Mouse (Mus musculus): Measurements from ENCODE around the gene Cox6b1. TPM values are rescaled to one million over a fixed set of nuclear protein-coding genes. Genes with fewer than 3 reads are reported as not detected.

The Cox6b1 gene
- 944 and 1,056 TPM in 2 replicates for polyA plus RNA-seq (2015; fragmentation: Nextera tagmentation; extraction: Ambion mirVana)

GRCm38 (mm10) chr7:30625530-30626384 lies at the start of gene Cox6b1:
Gene Cox6b1 (minus strand): TSS chr7:30626151.
- H3K9me3 ChIP-seq (replicated peaks): no peaks in the 10 kb centered on the region
- H3K27me3 ChIP-seq: peaks cover 24% of the 10 kb centered on the region
- H3K4me1 ChIP-seq: peaks cover 13% of the 10 kb centered on the region
- H3K27ac ChIP-seq: no peak within 1 kb of the TSS
- peak; percentile 93 for ATAC-seq
- H3K9ac ChIP-seq: peak within 1 kb of the TSS; percentile 88
- peak within 1 kb of the TSS; percentile 92 for H3K4me2 ChIP-seq
- H3K36me3 ChIP-seq (ENCODE audit: poor library complexity, severe bottlenecking): peaks cover 33% of the 10 kb centered on the region
- H3K4me3 ChIP-seq: peak within 1 kb of the TSS; percentile 71
- 2% methylated on average over 44 of the region's 44 CpGs for WGBS

- Histone ChIP-seq H3K27me3 (peaks cover 6% of the 10 kb centered on the region; the same call in 1 of the 2 replicates), H3K9me3 (replicated peaks) (no peaks in the 10 kb centered on the region), H3K4me2 (no peak within 1 kb of the TSS), H3K4me1 (no peaks in the 10 kb centered on the region), H3K27ac (no peak within 1 kb of the TSS), H3K4me3 (no peak within 1 kb of the TSS), H3K9ac (no peak within 1 kb of the TSS), H3K36me3 (ENCODE audit: poor library complexity, severe bottlenecking) (no peaks in the 10 kb centered on the region)
- ATAC-seq: no peak
- WGBS: 74% methylated on average over 9 of the region's 9 CpGs
Observed at GRCm38 (mm10) chr7:30671480-30671879, 45.5 kb upstream of the Cox6b1 start, which contains the start of gene Pmis2. Gene Pmis2 (minus strand): TSS chr7:30671605.

- no peak for ATAC-seq
- Histone ChIP-seq H3K36me3 (ENCODE audit: poor library complexity, severe bottlenecking) (no peaks in the 10 kb centered on the region), H3K9ac (no peak overlapping the region), H3K27ac (no peak overlapping the region), H3K4me1 (peaks cover 9% of the 10 kb centered on the region), H3K9me3 (replicated peaks) (no peaks in the 10 kb centered on the region), H3K4me2 (no peak overlapping the region), H3K27me3 (peaks cover 6% of the 10 kb centered on the region; the same call in 1 of the 2 replicates), H3K4me3 (no peak overlapping the region)
- WGBS: 47% methylated on average over 3 of the region's 3 CpGs
Observed at GRCm38 (mm10) chr7:30669229-30669628, 43.3 kb upstream of the Cox6b1 start.

- Histone ChIP-seq H3K4me2 (peak overlapping the region; percentile 80), H3K4me3 (peak overlapping the region; percentile 59), H3K4me1 (peaks cover 10% of the 10 kb centered on the region), H3K36me3 (ENCODE audit: poor library complexity, severe bottlenecking) (peaks cover 26% of the 10 kb centered on the region), H3K27ac (no peak overlapping the region), H3K9me3 (replicated peaks) (no peaks in the 10 kb centered on the region), H3K9ac (peak overlapping the region; percentile 71), H3K27me3 (peaks cover 6% of the 10 kb centered on the region; the same call in 1 of the 2 replicates)
- 9% methylated on average over 11 of the region's 11 CpGs for WGBS
- ATAC-seq: peak; percentile 73
Observed at GRCm38 (mm10) chr7:30665321-30665720, 39.4 kb upstream of the Cox6b1 start.

- Histone ChIP-seq H3K27ac (0 out of 2 replicates have a peak within 1 kb of the TSS, but pooled peaks have one; percentile 8), H3K4me1 (peaks cover 10% of the 10 kb centered on the region), H3K27me3 (peaks cover 6% of the 10 kb centered on the region; the same call in 1 of the 2 replicates), H3K4me2 (peak within 1 kb of the TSS; percentile 80), H3K9ac (peak within 1 kb of the TSS; percentile 71), H3K9me3 (replicated peaks) (no peaks in the 10 kb centered on the region), H3K36me3 (ENCODE audit: poor library complexity, severe bottlenecking) (peaks cover 33% of the 10 kb centered on the region), H3K4me3 (peak within 1 kb of the TSS; percentile 59)
- under 1% methylated on average over 34 of the region's 34 CpGs for WGBS
- peak; percentile 97 for ATAC-seq
Observed at GRCm38 (mm10) chr7:30664529-30665200, 38.7 kb upstream of the Cox6b1 start, which contains the start of gene Haus5. Gene Haus5 (minus strand): TSS chr7:30664994.

GRCm38 (mm10) chr7:30649591-30650540 lies 23.9 kb upstream of the Cox6b1 start, which contains the start of gene Rbm42:
Gene Rbm42 (minus strand): TSS chr7:30650317.
- H3K9me3 ChIP-seq (replicated peaks): no peaks in the 10 kb centered on the region
- WGBS: 1% methylated on average over 59 of the region's 59 CpGs
- 0 out of 2 replicates have a peak within 1 kb of the TSS, but pooled peaks have one; percentile 52 for H3K27ac ChIP-seq
- peaks cover 71% of the 10 kb centered on the region for H3K36me3 ChIP-seq (ENCODE audit: poor library complexity, severe bottlenecking)
- peak; percentile 100 for ATAC-seq
- H3K4me3 ChIP-seq: peak within 1 kb of the TSS; percentile 75
- no peaks in the 10 kb centered on the region for H3K27me3 ChIP-seq
- peak within 1 kb of the TSS; percentile 90 for H3K9ac ChIP-seq
- H3K4me1 ChIP-seq: peaks cover 16% of the 10 kb centered on the region
- peak within 1 kb of the TSS; percentile 94 for H3K4me2 ChIP-seq

GRCm38 (mm10) chr7:30639083-30639482 lies 13.1 kb upstream of the Cox6b1 start:
- H3K36me3 ChIP-seq (ENCODE audit: poor library complexity, severe bottlenecking): peaks cover 47% of the 10 kb centered on the region
- peaks cover 50% of the 10 kb centered on the region for H3K27me3 ChIP-seq
- H3K4me1 ChIP-seq: peaks cover 4% of the 10 kb centered on the region; the same call in 1 of the 2 replicates
- H3K9ac ChIP-seq: no peak overlapping the region
- ATAC-seq: no peak
- H3K4me2 ChIP-seq: no peak overlapping the region
- no peak overlapping the region for H3K27ac ChIP-seq
- no peaks in the 10 kb centered on the region for H3K9me3 ChIP-seq (replicated peaks)
- no peak overlapping the region for H3K4me3 ChIP-seq
- 25% methylated on average over 4 of the region's 4 CpGs for WGBS

- WGBS: 28% methylated on average over 11 of the region's 11 CpGs
- no peak overlapping the region for H3K9ac ChIP-seq
- H3K27ac ChIP-seq: no peak overlapping the region
- H3K4me1 ChIP-seq: peaks cover 4% of the 10 kb centered on the region; the same call in 1 of the 2 replicates
- peaks cover 76% of the 10 kb centered on the region for H3K27me3 ChIP-seq
- ATAC-seq: no peak
- H3K4me3 ChIP-seq: no peak overlapping the region
- H3K4me2 ChIP-seq: no peak overlapping the region
- no peaks in the 10 kb centered on the region for H3K9me3 ChIP-seq (replicated peaks)
- peaks cover 20% of the 10 kb centered on the region for H3K36me3 ChIP-seq (ENCODE audit: poor library complexity, severe bottlenecking)
Observed at GRCm38 (mm10) chr7:30636395-30636794, 10.4 kb upstream of the Cox6b1 start.

- no peaks in the 10 kb centered on the region for H3K9me3 ChIP-seq (replicated peaks)
- H3K4me2 ChIP-seq: peak within 1 kb of the TSS; percentile 41
- peak within 1 kb of the TSS; percentile 18 for H3K4me3 ChIP-seq
- peaks cover 82% of the 10 kb centered on the region for H3K27me3 ChIP-seq
- peaks cover 14% of the 10 kb centered on the region for H3K36me3 ChIP-seq (ENCODE audit: poor library complexity, severe bottlenecking)
- H3K27ac ChIP-seq: no peak within 1 kb of the TSS
- no peak within 1 kb of the TSS for H3K9ac ChIP-seq
- no peak for ATAC-seq
- WGBS: 5% methylated on average over 5 of the region's 5 CpGs
- peaks cover 4% of the 10 kb centered on the region; the same call in 1 of the 2 replicates for H3K4me1 ChIP-seq
Observed at GRCm38 (mm10) chr7:30635752-30636151, 9.8 kb upstream of the Cox6b1 start, which contains the start of gene Etv2. Gene Etv2 (minus strand): TSS chr7:30635852.

- Histone ChIP-seq H3K36me3 (ENCODE audit: poor library complexity, severe bottlenecking) (peaks cover 2% of the 10 kb centered on the region; the same call in 1 of the 2 replicates), H3K27me3 (peaks cover 92% of the 10 kb centered on the region), H3K27ac (no peak overlapping the region), H3K9me3 (replicated peaks) (no peaks in the 10 kb centered on the region), H3K4me3 (peak overlapping the region; percentile 18), H3K4me2 (peak overlapping the region; percentile 41), H3K4me1 (peaks cover 4% of the 10 kb centered on the region; the same call in 1 of the 2 replicates), H3K9ac (no peak overlapping the region)
- under 1% methylated on average over 20 of the region's 20 CpGs for WGBS
- peak; percentile 55; the same call in 1 of the 2 replicates for ATAC-seq
Observed at GRCm38 (mm10) chr7:30634621-30635020, 8.7 kb upstream of the Cox6b1 start.
